Mouse (Mus musculus) T-helper 17 cell (primary cell): ENCODE data around the gene Trp53i13.

Source experiments
- in situ Hi-C, 2 experiments: fragments of 300-600 bp; cut with MboI, MseI; formaldehyde crosslinking; loops; 1 replicate in 1 of 2; 2 replicates in 1 of 2; pipeline ENCODE4 v1.15.1; 2025; ENCODE audit warnings: high pct_unique_total_duplicates in 2 of 2

The Trp53i13 gene

DNA sequence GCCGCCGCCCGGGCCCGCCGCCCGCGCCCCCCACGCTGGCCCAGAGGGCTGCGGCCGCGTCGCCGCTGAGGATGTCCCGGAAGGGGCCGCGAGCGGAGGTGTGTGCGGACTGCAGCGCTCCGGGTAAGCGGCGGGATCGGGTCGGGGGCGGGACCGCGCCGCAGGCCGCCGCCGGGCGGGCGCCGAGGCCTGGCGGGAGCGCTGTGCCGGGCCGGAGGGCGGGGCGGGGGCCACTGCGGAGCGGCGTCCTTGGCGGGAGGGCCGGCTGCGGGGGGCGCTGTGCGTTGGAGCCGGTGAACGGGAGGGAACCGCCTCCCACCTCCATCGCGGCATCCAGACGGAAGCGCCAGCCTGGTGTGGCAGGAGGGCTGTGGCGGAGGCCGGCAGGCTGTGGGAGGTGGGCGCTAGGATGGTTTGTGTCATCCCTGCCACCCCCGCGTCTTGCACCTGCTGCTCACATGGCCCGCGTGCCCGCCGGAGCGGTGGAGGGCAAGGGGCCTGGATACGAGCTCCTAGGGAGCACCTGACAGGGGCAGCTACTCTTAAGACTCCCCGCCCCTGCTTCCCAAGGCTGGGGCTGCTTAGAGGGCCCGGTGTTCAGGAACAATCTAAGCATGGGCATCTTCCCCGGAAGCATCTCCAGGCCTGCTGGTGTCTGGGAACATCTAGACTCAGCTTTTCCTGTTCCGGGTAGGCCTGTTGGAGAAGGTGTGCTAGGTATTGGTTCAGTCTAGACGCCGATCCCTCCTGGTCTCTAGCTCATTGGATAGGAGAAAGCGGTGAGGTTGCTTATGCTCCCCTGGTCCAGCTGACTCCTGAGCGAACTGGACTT, 22.1 kb downstream of the Trp53i13 start, which contains the start of gene Git1:
Gene Git1 (plus strand): TSS at position 51 of the 832 bp plus-strand sequence.
- in situ Hi-C loops = loop anchor here in 1 of 2 experiments (5.0 to 10.0 kb wide), 2 partner anchors 114 to 1041 kb away; partner anchors contain the start of genes Ift20, Taok1 and Tnfaip1

DNA sequence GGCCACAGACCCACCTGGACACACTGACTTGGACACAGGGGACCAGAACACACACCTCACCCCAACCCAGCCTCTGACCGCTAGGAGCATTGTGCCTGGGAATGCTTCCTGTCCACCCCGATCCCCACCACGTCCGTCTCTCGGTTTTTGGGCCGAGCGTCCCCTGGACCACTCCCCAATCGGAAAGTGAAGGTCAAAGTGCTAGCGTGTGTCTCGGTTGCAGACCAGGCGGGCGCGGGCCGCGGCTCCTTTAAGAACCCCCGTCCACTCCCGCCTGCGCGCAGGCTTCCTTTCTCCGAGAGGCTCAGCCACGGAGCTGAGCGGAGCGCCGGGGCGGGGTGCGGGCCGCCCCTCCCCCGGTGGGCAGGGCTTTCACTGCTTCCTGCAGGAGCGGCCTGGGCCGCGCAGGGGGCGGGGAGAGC, 22.9 kb downstream of the Trp53i13 start:
- in situ Hi-C loops = loop anchor here in 1 of 2 experiments (5.0 to 10.0 kb wide), 2 partner anchors 114 to 1042 kb away; partner anchors contain the start of genes Ift20, Taok1 and Tnfaip1

DNA sequence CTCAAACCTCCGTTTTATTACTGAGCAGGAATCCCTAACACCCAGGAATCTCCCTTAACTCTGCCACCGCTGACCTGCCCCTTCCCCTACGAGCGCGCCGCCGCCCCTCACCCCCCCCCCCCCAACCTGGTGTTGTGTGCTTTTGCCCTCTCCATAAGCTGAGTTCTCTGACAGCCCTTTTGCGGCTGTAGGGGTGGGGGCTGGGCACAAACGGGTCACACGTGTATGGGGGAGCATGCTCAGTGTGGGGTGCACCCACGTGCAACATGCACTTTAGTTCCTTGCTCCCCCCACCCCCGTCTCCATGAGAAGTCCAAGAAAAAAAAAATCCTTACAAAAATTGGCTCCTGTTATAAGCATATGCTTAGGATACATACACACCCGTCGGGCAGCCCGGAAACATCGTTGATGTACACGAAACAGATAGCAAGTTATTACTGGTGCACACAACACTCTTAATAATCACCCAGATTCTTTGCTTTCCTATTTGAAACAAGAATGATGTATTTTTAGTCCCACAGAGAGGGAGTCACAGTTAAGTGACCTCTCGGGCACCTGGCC, 23.4 kb downstream of the Trp53i13 start:
- in situ Hi-C loops = loop anchor here in 1 of 2 experiments (5.0 to 10.0 kb wide), 2 partner anchors 115 to 1042 kb away; partner anchors contain the start of genes Ift20, Taok1 and Tnfaip1

DNA sequence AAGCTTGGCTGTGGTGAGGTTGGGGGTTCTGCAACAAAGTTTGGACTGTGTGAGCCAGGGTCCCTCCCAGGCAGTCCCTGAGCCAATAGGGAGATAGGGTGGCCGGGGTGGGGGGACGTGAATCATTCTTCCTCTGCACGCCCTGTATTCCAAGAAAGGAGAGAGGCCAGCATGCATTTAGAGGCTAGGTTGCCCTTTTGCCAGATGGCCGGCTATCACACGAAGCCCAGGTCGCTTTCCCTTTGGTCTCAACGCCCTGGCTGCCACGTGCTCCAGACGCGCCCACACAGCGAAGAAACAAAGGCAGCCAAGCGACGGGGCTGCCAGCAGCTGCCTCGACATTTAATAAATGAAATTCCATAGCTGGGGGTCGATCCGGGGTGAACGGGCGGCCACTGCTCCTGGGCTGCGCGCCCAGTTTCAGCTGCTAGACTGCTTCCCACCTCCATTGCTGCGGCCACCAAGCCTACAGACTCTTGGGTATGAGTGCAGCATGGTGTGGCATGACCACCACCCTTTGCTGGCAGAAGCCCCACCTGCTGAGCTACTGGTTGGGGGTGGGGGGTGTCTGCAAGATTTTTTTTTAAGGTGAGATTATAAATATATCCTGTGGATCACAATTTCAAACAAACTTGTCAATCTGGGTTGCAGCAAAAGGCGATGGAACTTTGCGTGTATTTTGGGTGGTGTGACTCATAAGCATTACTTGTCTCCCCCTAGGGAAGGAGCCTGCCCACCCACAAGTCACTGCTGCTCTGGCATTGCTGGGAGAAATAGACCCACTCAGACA, 24.1 kb downstream of the Trp53i13 start:
- in situ Hi-C loops = loop anchor here in 1 of 2 experiments (5.0 to 10.0 kb wide), 2 partner anchors 116 to 1043 kb away; partner anchors contain the start of genes Ift20, Taok1 and Tnfaip1

DNA sequence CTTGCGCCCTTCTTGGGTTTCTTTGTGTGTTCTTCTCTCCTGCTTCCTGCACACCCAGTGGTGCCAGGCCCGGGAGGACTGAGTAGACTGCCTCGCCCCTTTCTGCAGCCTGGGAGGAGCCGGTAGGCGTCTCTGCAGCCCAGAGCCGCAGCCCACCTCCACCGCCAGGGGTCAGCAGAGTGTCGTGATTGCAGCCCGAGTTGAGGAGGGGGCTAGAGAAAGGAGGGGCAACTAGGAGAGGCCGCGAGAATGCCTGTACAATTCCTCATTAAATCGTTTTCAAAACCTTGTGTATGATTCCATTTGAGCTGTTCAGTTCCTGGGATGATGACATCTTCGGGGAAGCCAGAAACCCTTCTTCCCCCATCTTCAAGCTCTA, 24.7 kb downstream of the Trp53i13 start:
- in situ Hi-C loops = loop anchor here in 1 of 2 experiments (5.0 to 10.0 kb wide), 2 partner anchors 116 to 1044 kb away; partner anchors contain the start of genes Ift20, Taok1 and Tnfaip1

DNA sequence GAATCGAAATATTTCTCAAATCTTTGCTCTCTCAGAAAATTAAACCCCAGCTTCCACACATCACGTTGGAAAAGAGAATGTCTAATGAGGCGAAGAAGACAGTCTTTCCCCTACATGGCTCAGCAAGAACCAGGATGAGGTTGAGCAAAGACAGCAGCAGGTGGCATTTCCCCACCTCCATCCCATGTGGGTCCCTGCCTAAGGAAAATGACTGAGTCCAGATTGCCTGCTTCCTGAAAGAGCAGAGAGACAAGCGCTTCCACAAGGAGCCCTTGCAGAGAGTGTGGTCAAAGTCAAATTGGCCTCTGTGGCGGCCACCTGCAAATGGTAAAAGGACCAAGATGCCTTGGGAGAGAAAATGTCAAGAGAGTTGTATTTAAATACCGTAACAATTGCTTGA, 25.3 kb downstream of the Trp53i13 start:
- in situ Hi-C loops = loop anchor here in 1 of 2 experiments (5.0 to 10.0 kb wide), 2 partner anchors 117 to 1044 kb away; partner anchors contain the start of genes Ift20, Taok1 and Tnfaip1

DNA sequence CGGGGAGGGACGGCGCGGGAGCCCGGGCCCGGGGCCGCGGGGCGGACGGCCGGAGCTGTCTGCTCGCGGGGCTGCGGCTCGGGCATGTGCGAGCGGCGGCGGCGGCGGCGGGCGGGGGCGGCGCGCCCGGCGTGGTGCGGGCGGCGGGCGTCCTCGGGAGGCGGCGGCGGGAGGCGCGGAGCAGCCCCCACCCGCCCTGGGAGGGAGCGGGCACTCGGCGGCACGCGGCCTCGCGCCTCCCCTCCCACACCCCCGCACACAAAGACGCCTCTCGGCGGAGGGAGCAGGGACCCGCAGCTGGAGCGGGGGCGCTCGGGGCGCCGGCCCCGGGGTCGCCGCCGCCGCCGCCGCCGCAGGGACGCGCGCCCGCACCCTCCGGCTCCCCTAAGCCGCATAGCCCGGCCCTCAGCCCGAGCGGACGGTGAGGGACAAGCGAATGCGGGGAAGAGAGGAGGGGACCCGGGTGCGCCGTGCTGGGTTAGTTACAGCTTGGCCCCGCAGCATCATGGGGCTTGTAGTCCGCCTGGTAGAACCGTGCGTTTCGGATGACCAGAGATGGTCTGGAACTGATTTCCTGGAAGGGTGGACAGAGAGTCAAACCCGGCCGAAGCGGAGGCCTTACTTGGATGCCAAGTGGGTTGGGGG, 26.1 kb downstream of the Trp53i13 start, which contains the start of gene Ankrd13b:
Gene Ankrd13b (minus strand): TSS at position 88 of the 645 bp plus-strand sequence.
- in situ Hi-C loops = loop anchor here in 1 of 2 experiments (5.0 to 10.0 kb wide), 2 partner anchors 118 to 1045 kb away; partner anchors contain the start of genes Ift20, Taok1 and Tnfaip1

DNA sequence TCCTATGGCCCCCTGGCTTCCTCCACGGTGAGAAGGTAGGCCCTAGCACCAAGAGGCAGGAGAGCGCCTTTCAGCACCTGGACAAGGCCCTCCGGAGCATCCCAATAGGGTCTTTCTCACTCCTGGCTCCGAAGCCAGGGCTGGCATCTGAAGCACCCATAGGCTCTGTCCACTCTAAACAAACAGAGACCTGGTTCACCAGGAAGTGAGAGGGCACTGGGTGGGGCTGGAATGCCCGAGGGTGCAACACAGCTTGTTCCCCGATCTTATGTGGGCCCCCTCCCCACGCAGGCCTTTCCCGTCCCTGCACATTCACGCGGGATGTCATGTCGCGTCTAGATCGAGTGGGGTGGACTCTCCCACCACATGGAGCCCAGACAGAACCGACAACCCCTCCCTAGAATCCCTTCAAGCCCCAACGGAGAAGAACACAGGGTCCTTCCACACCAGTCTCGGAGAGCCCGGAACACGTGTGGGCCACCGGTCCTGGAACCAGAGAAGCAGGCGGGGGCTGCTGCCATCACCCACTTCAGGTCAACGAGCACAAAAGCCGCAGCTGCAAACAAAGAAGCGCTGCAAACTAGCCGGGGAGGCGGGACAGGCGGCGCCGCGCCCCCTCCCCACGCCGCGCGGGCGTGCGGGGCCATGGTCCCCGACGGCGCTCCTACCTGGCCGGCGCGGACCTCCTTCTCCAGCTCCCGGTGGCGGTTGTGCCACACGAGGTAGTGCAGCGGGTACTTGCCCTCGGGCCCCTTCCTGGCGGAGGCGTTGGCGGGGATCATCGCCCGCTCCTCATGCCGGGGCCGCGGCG, 26.8 kb downstream of the Trp53i13 start:
- in situ Hi-C loops = no loop called here

DNA sequence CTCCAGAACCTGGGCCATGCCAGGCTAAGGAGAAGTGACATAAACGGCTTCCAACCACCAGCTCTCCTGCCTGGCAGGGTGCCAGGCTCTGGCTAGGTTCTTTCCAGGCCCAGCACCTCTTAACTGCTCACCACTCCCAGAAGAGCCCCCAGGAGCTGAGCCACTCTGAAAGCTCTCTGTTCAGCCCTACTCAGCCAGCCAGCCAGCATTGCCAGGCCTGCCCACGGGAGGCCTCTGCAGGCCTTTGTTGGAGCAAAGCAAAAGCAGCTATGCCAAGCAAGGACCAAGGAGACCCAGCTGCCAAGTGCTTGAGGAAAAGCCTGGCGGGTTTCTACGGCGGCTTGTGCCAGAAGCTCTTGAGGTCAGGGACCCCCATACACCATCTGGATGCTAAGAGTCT, 29.0 kb downstream of the Trp53i13 start:
- in situ Hi-C loops = no loop called here

DNA sequence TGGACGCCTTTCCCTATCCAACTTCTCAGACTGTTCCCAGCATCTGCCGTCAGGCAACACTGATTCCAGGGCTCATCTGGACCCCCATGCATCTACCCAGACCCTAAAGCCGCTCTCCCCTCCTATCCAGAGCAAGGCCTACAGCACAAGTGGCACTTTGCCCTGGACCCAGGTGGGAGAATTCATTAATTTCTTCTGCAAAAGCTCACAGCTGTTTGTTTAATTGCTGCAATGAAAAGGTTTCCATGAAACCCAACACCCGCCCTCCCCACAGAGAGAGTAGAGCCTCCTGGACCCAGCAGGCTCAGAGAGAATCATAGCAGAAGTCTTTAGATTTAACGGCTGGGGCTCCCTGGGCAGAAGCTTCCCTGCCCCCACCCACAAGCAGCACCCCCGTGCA, 30.6 kb downstream of the Trp53i13 start:
- in situ Hi-C loops = no loop called here

DNA sequence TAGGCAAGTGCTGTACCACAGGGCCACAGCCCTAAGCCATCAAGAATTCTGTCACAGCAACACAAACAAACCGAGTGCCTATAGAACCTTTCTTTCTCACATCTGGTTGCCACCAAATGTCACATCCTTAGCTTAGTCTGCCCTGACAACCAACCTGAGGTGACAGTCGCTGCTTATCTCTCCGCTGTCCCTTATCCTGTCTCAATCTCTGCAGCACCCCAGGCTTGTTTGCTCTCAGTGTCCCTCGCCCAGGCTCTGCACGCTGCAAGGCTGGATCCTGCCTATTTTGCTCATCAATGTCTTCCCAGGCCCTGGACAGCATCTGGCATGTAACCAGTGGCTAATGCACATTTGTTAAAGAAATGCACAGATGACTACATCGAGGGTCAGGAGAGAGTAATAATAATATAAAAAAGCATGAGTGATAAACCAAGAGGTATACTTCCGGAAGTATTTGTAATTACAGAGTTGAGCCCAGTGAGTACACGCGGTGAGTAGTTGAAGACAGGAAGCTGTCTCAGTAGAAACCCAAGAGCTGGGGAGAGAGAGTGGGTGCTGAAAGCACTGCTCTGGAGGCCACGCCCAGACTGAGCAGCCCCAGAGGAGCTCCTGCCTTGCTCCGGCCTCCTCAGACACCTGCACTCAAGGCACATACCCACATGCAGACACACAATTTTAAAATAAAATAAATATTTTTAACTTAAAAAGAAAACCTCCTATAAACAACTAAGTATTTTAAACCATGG, 32.1 kb downstream of the Trp53i13 start:
- in situ Hi-C loops = no loop called here

DNA sequence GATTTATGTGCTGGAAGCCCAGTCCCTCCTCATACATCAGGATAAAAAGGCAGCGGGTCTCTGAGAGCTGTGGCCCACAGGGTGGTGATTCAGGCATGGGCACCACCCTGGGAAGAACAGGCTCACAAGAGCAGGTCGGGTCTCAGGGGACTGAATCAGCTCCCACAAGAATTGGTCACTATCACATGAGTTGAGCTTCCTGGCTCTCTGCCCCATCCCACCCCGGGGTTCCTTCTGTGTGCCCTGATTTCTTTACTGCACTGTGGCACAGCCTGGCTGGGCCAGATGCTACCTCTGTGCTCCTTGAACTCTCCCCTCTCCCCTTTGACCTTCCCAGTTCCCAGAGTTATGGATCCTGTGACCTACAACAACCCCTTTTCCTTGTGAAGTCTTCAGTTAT, 32.7 kb downstream of the Trp53i13 start:
- in situ Hi-C loops = no loop called here

DNA sequence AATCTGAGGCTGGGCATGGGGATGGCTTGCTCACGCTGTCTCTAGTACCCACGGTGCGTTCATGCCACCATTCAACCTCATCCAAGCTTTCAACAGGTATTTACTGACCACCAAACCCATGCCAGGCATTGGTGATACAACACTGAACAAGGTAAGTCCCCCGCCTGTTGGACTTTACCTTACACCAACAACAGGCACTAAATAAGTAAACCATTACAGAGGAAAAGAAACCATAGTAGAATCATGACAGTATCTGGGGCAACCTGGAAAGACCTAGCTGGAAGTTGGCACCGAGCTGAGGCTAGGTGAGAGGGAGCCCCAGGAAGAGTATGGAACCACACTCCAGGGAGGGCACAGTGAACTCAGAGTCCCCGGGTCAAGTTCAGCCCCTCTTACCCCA, 38.9 kb downstream of the Trp53i13 start:
- in situ Hi-C loops = no loop called here

DNA sequence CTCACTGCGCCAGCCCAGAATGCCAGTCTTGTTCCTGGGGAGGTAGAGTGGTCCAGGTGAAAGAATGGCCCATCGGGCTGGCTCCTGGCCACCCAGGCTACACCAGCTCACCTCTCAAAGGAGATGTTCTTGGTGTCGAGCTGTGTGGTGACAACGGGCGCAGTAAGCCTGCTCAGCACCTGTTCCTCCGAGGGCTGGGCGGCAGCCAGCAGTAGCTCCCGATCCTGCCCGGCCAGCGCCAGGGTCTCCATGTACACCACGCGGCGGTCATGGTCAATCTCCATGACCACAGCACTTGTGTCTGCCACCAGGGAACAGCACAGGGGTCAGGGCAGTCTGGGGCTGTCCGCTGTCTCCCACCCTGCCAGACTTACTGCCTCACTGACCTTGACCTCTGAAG, 39.6 kb downstream of the Trp53i13 start:
- in situ Hi-C loops = no loop called here

DNA sequence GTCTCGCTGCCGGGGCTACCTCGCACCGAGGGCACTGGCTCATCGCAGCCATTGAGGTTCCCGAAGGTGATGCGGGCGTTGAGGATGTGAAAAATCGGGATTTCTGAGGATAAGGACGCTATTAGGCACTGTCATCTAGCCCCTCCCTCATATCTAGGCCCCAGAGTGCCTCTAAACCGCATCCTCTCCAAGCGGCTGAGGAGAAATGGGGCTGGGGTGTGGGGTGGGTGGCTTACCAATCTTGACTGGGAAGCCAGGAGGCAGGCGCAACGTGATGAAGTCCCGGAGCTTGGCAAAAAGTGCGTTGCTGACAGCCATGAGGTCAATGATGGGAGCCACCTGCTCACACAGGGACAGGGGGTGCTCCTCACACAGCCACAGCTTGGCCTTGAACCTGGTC, 43.0 kb downstream of the Trp53i13 start:
- in situ Hi-C loops = loop anchor here (25.0 kb wide), 1 partner anchor 360 kb away; no protein-coding TSS in a partner anchor

DNA sequence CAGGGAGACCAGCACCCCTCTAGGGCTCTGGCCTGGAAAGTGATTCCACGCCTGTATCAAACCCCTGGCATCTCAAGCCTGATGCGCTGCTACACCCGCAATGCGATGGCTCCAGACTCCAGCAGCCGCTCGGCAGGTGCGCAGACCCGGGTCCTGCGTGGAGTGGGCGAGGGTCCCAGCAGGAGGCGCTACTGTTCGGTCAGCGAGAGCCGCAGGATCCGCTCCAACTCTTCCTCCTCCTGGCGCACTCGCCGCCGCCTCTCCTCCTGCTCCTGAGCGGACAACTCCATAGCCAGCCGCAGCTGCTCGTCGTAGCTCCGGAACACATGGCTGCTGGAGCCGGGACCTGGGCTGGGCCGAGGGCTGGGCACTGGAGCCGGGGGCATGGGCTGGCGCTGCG, 44.4 kb downstream of the Trp53i13 start:
- in situ Hi-C loops = loop anchor here (25.0 kb wide), 1 partner anchor 359 kb away; no protein-coding TSS in a partner anchor

DNA sequence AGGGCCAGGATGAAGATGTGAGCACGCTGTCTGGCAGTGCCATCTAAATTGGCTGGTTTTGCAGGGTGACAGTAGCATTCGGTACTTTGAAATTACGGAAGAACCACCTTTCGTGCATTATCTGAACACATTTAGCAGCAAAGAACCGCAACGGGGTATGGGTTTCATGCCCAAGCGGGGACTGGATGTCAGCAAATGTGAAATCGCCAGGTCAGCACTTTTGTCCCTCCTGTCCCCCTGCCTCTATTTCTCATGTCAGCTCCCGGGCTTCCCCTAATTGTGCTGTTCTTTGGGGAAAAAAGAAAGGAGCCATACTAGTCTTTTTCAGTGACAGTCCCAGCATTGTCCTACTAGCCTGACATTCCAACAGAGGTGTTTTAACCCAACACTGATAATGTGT, 47.4 kb downstream of the Trp53i13 start:
- in situ Hi-C loops = loop anchor here (25.0 kb wide), 1 partner anchor 356 kb away; no protein-coding TSS in a partner anchor

DNA sequence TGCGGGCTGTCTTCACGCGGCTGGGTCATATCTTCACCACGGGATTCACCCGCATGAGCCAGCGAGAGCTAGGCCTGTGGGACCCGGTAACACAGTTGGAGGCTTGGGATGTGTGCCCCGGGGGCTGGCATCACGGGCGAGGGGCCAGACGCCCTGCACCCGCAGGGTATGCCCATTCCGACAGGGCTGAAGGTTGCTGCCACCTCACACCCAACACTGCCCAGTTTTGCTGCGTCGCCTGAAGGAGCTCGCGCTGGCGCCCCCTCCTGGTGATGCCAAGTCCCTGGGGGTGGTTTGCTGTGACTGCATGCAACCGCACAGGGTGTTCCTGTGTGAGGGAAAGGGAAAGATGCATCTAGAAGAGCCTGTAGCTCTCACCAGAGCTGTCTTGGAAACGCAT, 48.0 kb downstream of the Trp53i13 start:
- in situ Hi-C loops = loop anchor here (25.0 kb wide), 1 partner anchor 355 kb away; no protein-coding TSS in a partner anchor

DNA sequence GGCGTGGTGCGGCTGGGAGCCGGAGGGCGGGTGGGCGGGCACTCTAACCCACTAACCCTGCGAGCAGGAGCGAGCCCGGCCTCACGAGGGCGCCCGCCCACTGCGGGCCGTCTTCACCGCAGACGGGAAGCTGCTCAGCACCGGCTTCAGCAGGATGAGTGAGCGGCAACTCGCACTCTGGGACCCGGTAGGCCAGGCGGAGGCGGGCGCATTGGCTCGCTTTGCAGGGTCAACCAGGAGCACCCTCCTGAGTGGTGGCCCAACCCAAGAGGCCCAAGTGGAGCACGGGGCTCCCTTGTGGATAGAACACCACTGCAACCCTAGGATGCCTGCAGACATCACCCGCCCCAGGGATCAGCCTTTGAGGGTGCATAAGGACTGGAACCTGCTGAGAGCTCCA, 48.6 kb downstream of the Trp53i13 start:
- in situ Hi-C loops = loop anchor here (25.0 kb wide), 1 partner anchor 355 kb away; no protein-coding TSS in a partner anchor
